Mouse (Mus musculus) adrenal gland, adult (tissue): ENCODE results near the gene Ugt1a8.

Experiments used
- DNase-seq, 2 experiments: peaks; one replicate each; pipeline ENCODE4 v3.0.0; 2022 to 2023; ENCODE audit warnings: low spot score in 1 of 2; ENCODE audit not compliant: inconsistent age in 2 of 2

The Ugt1a8 gene

DNA sequence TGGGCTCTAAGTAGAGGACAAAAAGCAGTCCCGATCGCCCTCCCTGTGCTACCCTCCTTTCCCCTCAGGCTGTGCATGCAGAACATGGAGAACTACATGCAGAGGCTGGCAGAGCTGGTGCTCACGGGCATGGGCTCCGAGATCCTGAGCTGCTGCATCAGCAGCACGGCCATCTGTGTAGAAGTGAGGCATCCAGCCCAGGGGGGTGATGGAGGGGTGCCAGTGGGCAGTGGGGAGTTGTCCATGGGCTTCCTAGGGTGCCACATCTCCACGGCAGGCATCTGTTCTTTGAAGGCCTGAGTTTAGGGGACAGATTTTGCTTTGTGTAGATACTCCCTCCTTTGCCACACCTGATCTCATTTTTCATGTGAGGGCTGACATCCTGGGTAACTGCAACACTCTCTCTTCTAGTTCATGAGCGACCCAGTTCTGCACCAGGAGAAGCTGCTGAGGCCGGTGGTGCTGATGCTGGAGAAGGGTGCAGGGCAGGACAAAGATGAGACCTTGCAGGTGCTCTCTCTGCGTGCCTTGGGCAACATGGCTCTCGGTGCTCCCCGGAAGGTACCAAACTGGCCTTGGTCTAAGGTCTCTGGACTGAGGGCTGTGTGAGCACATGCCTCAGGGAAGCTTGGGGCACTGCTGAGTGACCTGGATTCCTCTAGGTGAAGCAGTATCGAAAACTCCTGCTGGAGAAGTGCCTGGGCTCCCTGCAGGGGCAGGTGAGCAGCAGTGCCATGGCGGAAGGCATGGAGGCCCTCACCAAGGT, 168.6 kb downstream of the Ugt1a8 start:
- DNase-seq: no peak

- peak in 1 of 2 experiments; percentile 72 for DNase-seq
Observed at GRCm38 (mm10) chr1:88256886-88257663, 169.5 kb downstream of the Ugt1a8 start.

DNA sequence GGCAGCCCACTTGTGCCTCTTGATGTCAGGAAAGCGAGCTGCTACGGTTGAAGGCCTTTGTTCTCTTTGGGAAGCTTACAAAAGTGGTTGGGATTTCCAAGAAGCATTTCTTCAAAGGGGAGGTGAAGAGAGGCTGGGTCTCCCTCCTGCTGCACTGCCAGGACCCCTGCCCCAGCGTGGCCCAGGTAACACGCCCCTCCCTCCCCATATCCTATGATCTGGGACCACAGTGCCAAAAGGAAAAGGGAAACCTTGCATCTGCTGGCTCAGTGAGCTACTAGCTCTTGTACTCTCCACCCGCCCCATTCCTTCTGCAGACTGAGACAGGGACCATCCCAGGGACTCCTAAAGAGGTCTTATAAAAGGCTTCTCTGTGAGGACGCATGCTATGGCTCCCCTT, 170.1 kb downstream of the Ugt1a8 start:
- peak in 1 of 2 experiments; percentile 60 for DNase-seq

DNA sequence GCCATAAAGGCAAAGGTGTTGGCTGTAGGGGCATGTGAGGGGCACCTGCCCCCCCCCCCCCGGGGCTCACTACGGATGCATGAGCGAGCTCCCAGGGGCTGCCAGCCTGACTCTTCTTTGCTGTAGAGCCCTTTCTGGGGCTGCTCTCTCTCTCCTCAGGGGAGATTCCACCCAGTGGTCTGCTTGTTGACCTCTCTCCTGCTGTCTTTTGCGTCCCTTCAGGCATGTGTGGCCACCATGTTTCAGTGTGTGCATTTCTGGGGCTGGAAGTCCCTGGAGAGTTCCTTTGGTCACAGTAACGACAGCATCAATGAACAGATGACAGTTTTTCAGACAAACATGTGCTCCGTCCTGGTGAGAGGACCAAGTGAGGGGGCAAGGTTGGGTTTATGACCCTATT, 170.7 kb downstream of the Ugt1a8 start:
- DNase-seq: peak in 1 of 2 experiments; percentile 54

DNA sequence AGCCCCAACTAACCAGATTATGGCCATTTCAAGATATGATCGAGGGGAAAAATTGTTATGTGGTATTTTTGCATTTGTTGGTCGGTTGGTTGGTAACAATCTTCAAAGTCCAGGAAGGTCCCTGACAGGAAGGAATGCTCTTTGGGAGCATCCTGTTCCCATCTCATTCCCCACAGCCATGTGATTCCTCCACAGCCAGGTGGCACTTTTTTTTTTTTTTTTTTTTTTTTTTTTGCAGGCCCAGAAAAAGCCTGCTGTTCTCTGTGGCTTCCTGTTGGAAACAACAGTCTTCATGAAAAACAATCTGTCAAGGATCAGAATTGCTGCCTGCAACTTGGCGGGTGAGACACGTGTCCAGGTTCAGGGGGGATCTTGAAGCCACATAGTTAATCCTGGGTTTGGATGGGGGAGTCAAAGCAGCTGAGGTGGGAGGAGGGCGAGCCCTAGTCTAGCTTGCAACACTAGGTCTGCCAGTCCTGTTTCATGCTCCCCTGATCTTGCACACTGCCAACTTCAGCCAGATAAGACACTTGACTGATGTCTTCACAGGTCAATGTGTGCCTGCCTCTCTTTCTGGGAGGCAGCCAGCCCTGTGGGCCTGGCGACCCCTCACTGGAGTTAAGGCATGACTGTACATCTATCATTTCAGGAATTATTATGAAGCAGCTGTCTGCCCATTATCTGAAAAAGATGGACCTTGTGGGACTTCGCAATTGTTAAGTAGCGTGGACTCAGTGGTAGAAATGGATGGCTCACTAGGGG, 171.4 kb downstream of the Ugt1a8 start:
- DNase-seq: peak; percentile 55 to 83

DNA sequence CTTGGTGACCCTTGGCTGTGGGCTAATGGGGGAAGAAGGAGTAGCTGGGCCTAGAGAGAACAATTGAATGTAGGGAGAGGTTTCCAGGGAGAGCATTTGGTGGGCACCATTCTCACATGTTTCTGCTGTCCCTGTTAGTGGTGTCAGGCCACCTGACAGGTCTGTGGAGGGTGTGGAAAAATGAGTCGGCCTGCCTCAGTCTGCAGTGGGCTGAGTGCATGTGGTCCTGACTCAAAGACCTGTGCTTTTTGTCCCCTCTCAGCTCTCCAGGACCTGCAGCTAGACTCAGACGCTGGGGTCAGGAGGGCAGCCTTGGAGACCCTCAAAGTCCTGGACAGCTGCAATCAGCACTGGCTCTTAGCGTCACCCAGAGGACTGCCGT, 172.0 kb downstream of the Ugt1a8 start:
- DNase-seq: no peak

GRCm38 (mm10) chr1:88260114-88260513, 172.5 kb downstream of the Ugt1a8 start:
- DNase-seq: peak in 1 of 2 experiments; percentile 80

DNA sequence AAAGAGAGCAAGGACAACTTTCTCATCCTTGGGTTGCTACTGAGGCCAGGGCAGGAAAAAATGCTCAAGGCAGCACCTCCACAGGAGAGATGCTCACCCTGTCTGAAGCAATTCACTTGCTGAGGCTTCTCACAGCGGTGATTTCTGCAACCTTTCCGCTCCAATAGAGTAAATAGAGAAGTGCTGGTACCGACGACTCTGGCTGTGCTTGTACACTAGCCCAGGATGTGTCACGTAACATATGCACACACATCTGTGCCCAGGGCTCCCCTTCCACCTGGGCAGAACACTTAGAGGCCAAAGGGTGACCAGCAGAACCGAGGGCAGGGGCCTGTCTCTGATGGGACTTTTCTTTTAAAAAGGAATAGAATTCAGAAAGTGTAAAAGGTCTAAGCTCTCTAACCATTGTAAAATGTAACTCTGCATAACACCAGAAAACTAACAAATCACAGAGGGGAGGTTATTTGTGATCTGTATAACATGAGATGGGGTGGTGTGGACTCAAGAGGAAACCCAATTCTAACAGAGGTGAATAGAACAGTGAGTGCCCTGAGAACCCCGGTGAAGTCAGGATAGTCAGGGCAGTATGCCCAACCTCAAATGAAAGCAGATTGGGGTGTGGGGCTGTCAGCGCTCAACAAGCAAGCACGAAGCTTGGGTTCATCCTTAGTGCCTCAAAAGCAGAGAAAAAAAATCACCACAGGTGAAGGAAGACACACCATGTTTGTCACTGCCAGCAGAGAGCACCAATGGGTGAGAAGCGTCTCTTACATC, 173.2 kb downstream of the Ugt1a8 start:
- DNase-seq: peak in 1 of 2 experiments; percentile 62

DNA sequence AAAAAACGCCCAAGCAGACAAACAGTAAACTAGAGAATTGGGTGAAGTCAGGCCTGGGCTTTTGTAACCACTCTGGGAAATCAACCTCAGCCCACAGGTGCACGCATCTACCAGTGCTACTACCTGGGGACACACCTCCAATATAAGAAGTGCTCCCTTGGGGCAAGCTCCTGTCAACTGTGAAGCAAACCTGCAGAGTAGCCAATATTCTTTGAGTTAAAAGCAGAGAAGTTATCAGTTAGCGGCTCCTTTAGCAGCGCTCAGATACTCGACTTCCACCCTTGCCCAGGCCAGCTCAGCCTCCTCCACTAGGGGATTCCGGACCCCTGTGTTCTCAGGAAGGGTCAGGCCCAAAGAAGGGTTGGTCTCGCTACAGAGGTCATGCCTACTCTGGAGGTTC, 174.1 kb downstream of the Ugt1a8 start:
- DNase-seq: peak in 1 of 2 experiments; percentile 71

DNA sequence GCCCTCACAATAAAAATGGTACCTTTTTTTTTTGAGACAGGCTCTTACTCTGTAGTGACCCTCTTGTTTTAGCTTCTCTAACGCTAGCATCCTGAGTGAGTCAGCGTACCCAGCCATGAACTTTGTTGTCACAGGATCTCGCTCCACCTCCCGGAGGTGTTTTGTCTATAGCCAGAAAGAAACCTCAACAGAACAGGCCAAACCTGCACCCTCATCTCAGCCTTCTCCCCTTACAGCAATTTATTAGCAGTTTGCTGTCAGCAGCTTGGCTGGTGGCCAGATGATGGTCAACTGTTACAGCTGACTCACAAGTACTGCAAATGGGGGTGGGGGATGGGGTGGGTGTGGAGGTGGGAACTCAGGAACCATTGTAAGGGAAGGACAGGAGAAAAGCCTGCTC, 174.6 kb downstream of the Ugt1a8 start:
- peak; percentile 82 to 92 for DNase-seq

DNA sequence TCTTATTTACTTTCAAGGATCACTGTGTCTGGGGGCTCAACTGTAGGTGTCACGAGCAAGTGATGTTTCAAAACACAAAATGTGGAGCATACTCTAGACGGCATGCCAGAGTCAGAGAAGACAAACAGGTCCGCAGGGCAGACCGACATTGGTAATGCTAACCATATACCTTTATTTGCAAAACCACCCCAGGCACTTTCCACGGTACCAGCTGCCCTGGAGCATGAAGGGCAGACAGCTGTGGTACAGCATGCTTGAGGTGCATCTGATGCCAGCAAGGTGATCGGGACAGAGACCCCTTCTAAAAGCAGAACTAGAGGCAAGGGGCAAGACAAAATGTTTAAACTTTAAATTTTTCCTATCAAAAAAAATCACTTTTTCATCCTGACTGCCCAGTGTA, 175.3 kb downstream of the Ugt1a8 start:
- no peak for DNase-seq

- DNase-seq: peak; percentile 36 to 70
Observed at GRCm38 (mm10) chr1:88263778-88264177, 176.2 kb downstream of the Ugt1a8 start.

DNA sequence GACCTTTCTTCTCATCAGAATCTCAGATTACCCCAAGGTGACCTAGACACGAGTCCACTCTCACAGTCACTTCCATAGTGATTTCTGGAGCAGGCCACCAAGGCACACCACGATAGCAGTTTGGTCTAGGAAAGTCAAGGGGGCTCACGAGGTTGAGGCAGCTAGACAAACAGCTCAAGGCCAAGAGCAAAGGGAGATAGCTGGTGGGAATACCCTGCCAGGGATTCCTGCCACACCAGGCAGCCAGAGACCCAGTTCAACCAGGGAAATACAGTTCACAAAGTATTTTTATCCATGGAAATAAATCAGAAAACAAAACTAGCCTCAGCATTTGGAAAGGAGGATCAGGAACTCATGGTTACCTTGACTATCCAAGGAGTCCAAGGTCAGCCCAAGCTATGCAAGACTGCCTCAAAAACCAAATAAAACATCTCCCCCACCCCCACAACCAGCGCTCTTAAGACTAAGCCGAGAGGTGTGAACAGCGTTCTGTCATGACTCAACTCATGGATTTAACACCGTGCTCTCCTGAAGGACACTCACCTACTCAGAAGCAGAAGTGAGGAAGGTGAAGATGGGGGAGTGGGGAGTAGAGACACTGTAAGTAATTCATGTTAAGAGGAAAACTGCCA, 176.7 kb downstream of the Ugt1a8 start:
- DNase-seq: peak; percentile 51 to 83

DNA sequence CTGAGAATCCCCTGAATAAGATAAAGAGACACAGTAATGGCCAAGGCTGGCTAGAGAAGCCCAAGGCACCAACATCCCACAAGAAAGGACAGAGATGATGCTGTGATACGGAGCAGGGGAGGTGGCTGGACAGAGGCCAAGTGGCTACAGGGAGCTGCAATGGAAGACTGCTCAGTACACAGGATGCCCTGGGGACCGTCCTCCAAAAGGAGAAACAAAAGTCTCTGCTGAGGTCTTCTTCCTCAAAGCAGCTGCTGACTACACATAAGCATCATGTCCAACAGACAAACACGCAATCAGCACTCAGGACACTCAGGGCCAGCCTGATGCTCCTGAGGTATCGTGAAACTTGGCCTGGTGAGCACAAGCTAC, 177.2 kb downstream of the Ugt1a8 start:
- DNase-seq: peak; percentile 64 to 81

GRCm38 (mm10) chr1:88266123-88266522, 178.5 kb downstream of the Ugt1a8 start:
- DNase-seq: peak in 1 of 2 experiments; percentile 55

DNA sequence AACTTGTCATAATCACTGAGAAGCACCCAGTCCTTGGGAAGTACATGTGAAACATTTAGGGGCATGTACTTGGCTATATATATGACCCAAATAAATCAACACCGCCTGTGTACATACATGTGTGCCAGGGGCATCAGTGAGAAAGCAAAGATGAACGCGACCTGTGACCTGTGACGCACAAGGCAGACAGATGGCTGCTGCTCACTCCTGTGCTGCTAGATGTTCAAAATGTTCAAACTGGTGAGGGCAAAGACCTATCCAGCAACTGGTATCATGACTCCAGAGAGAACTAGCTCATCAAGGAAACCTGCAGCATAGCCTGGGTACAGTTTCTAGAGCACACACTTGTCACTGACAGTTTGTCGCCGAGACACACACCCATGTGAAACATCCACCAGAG, 179.9 kb downstream of the Ugt1a8 start:
- peak; percentile 26 to 68 for DNase-seq

- DNase-seq: peak in 1 of 2 experiments; percentile 71
Observed at GRCm38 (mm10) chr1:88268070-88268469, 180.5 kb downstream of the Ugt1a8 start.
